Mouse (Mus musculus) T-helper 1 cell (primary cell): Measurements from ENCODE around the gene Gm3415.
"Not testable (repeated sequence)": the region's sequence is repeated elsewhere in the genome, so short reads cannot be mapped to it uniquely, and the experiment has no call there.

ENCODE experiments used
- in situ Hi-C: fragments of 300-600 bp; cut with MboI, MseI; formaldehyde crosslinking; loops from one replicate; pipeline ENCODE4 v1.15.1; 2025; ENCODE audit warnings: high pct_unique_total_duplicates

The Gm3415 gene

DNA sequence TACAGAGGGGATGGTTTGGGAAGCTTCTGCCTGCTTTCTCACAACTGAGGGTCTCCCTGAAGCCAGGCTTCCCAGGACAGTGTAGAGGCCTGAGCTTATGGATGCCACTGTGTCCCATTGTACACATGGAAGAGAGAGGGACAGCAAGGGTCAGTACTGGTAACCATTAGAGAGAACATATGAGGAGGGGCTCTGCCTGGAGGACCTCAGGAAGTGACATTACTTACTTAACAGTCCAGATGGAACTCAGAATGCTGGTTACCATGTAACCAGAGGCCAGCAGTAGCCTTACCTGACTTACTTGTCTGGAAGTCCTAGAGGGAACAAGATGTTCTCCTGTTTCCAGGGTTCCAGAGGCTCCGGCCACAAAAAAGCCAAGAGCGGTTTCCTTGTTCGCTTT is at the start of gene Gm3415:
Gene Gm3415, plus strand, starts transcription at position 301 of the 400 bp plus-strand sequence.
- in situ Hi-C loops = not testable (repeated sequence)

GRCm38 (mm10) chr5:146513823-146514222 is 42.1 kb upstream of the Gm3415 start, which contains the start of gene Gm3402:
Gene Gm3402 (plus strand): TSS chr5:146514123.
- in situ Hi-C loops = not testable (repeated sequence)

DNA sequence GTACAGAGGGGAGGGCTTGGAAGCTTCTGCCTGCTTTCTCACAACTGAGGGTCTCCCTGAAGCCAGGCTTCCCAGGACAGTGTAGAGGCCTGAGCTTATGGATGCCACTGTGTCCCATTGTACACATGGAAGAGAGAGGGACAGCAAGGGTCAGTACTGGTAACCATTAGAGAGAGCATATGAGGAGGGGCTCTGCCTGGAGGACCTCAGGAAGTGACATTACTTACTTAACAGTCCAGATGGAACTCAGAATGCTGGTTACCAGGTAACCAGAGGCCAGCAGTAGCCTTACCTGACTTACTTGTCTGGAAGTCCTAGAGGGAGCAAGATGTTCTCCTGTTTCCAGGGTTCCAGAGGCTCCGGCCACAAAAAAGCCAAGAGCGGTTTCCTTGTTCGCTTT is 30.4 kb upstream of the Gm3415 start, which contains the start of gene Gm3404:
Gene Gm3404, plus strand, starts transcription at position 301 of the 400 bp plus-strand sequence.
- in situ Hi-C loops = not testable (repeated sequence)

GRCm38 (mm10) chr5:146537347-146537746 is 18.6 kb upstream of the Gm3415 start, which contains the start of gene Gm3409:
Gene Gm3409 (plus strand): TSS chr5:146537647.
- in situ Hi-C loops = not testable (repeated sequence)

DNA sequence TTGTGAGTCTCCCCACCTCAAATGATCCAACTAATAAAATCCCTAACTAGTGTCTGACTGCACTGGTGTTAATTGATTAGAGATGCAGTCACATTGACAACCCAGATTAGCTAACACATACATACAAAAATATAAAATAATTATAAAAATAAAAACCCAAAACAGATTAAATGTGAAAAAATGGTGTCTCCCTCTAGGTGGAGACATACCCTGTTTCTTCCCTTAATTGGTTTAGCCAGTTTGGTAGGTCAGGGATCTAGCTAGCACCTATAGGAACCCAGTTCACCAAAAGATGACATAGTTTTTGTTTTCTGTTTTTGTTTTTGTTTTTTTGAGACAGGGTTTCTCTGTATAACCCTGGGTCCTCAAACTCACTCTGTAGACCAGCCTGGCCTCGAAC is 8.3 kb downstream of the Gm3415 start:
- in situ Hi-C loops = loop anchor here (5.0 kb wide), 1 partner anchor 47 kb away; no protein-coding TSS in a partner anchor

- in situ Hi-C loops = no loop called here
Measured at GRCm38 (mm10) chr5:146567054-146567453, 11.1 kb downstream of the Gm3415 start.

DNA sequence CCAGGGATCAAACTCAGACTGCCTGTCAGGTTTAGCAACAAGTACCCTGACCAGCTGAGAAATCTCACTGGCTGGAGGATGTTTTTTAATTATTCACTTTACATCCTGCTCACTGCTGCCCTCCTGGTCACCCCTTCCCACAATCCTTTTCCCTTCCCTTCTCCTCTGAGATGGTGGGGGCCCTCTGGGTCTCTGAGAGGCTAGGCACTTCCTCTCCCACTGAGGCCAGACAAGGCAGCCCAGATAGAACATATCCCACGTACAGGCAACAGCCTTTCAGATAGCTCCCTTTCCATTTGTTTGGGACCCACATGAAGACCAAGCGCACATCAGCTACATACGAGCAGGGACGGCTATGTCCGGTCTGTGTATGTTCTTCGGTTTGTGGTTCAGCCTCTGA is 14.2 kb downstream of the Gm3415 start:
- in situ Hi-C loops = not testable (repeated sequence)

GRCm38 (mm10) chr5:146571830-146572734 is 16.1 kb downstream of the Gm3415 start:
- in situ Hi-C loops = not testable (repeated sequence)

DNA sequence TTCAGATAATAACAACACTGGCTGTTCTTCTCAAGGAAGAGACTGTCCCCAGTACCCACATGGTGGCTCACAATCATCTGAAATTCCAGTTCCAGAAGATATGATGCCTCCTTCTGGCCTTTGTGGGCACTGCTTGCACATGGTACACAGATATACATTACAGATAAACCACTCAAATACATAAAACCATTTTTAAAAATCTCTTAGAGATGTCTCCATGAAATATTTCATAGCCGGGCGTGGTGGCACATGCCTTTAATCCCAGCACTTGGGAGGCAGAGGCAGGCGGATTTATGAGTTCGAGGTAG is 16.8 kb downstream of the Gm3415 start:
- in situ Hi-C loops = not testable (repeated sequence)

DNA sequence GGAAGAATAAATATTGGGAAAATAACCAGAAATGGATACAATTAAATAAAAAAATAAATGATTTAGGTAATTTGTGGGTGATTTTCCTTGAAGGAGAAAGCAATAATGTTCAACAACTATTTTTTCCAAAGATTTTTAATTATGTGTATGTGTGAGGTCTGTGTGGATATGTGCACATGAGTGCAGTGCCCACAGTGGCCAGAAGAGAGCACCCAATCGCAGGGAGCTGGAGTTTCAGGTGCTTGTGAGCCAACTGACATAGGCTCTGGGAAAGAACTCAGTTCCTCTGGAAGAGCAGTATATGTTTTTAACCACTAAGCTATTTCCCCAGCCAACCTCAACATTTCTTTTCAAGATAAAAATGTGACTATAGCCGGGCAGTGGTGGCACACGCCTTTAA is 20.7 kb downstream of the Gm3415 start:
- in situ Hi-C loops = no loop called here

DNA sequence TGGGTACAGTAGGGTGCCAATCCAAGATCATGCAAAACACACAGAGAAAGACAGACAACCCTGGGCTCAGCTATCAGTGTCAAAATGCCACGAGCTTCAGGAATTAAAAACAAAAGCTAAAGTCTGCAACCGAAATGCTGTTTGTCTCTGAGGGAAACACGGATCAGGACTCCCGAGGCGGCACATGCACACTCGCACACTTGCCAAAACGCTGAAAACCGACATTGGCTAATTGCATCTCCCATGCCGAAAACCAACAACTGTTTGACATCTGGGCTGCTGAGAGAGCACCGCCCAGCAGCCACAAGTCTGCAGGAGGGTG is 28.2 kb downstream of the Gm3415 start:
- in situ Hi-C loops = no loop called here

GRCm38 (mm10) chr5:146584478-146585306 is 28.8 kb downstream of the Gm3415 start, which contains the start of gene Gpr12:
Gene Gpr12 (minus strand): TSS chr5:146585239.
- in situ Hi-C loops = no loop called here

GRCm38 (mm10) chr5:146585307-146585651 is 29.3 kb downstream of the Gm3415 start:
- in situ Hi-C loops = no loop called here

DNA sequence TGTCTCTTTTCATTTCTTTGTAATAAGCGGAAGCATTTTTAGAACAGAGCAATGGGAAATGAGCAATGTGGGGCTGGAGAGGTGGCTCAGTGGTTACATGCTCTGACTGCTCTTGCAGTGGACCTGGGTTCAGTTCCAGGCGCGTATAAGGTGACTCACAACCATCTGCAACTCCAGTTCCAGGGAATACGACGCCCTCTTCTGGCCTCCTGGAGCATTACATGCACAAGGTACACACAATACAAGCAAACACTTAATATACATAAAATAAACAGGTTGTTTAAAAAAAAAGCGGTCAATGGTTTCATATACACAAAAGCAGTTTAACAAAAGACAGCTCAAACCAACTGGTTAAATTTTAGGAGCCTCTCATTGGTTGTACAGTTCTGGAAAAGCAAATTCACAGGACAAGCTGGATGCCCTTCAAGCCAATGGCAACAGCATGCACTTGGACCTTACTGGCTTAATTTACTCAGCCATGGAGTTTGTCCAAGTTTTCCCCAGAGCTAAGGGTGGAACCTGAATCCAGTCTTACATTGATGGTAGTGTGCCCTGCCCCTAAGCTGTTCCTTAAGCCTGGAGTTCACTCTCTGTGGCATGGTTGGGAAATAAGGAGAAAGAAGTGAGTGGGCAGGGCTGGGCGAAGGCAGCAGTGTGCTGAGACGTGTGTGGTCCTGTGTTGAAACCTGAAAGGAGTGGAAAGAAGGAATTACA is 30.6 kb downstream of the Gm3415 start:
- in situ Hi-C loops = no loop called here

DNA sequence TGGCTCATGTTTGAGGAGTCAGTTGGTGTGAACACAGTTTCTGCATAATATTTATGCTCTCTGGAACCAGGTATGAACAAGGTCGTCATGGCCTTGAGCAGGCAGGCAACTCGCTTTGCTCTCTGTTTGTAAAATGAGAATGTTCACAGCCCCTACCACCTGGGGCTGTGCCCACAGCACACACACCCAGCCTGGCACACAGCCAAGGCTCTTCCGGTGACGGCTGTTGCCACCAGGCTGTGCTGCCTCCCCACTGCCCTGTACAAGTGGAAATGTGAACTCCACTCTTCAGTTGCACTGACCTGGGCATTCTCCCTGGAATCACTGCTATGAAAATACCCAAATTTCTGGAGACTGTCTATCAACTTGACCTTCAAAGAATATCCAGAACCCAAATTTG is 35.1 kb downstream of the Gm3415 start:
- in situ Hi-C loops = no loop called here

GRCm38 (mm10) chr5:146591636-146592035 is 35.7 kb downstream of the Gm3415 start:
- in situ Hi-C loops = no loop called here

- in situ Hi-C loops = no loop called here
Measured at GRCm38 (mm10) chr5:146592580-146592979, 36.6 kb downstream of the Gm3415 start.

DNA sequence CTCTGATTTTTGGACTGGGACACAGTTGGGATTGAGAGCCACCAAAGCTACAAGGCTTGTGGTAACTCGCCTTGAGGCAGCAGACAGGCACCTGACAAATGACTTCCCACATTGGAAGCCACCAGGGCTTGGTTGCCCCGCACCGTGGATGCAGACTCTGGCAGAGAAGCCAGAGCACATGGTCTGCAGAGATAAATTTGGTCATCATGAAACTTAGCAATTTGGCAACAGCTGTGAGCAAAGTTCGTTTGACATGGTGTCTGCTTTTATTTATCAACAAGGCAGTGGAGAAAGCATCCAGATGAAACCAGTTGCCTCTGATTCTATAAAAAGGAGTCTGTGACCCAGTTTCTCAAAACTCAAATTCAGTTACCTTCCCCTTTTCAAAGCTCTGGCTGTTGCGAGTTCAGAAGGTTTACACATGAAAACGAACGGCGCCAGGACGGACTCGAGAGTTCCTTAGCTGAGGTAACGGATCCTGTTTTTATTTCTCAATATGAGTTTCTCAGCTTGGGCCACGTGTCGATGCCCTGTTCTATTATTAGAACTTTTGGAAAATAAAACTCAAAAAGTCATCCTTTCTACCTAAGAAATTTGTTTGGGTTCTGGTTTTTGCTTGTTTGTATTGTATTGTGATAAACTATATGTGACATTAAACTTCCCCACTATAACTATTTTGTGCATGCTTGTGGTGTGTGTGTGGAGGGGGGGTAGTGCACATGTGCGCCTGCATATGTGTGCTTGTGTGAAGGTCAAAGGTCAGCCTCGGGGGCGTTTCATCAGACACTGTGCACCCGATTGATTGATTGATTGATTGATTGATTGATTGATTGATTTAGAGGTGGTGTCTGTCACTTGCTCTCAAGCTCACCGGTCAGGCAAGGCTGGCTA is 40.9 kb downstream of the Gm3415 start:
- in situ Hi-C loops = no loop called here

- in situ Hi-C loops = no loop called here
Measured at GRCm38 (mm10) chr5:146597503-146597874, 41.6 kb downstream of the Gm3415 start.

DNA sequence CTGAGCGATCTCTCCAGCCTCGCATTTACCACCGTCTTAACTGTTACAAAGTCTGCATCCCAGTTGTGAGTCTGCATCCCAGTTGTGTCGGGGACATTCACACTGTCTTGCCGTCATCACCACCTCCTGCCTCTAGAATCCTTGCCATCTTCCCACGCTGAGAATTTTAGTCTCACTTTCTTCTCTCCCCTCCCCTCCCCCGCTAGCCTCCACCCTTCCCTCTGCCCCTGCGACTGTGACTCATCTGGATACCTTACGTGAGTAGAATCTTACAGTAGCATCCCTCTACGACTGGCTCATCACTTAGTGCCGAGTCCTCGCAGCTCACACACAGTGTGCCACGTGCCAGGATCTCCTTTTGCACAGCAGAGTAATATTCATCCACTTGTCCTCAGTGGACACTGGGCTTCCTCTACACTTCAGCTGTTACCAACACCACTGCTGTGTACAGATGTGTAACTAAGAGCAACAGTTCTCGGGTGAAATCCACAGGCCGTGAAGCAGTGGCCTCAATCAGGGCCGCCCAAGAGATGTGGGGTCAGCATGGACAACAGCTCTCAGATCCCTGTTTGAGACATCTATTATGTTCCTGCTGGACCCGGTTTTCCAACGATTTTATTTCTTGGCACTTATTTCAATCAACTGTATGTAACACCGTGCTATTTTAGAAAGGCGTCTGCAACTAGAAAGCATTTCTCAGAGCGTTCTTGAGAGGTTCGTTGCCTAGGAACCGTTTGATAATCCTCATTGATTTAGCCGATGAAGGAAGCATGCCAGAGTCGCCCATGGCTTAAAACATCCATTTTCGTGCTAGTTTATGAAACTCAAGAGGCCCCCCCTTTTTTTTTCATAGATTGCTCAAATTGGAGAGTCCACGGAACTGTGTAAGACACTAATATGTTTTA is 42.5 kb downstream of the Gm3415 start:
- in situ Hi-C loops = no loop called here
